Mouse (Mus musculus) lung, embryonic 15.5 days (tissue): Measurements from ENCODE around the gene Mrfap1. TPM values are rescaled to one million over a fixed set of nuclear protein-coding genes. Genes with fewer than 3 reads are reported as not detected.
"Not testable (repeated sequence)": the region's sequence is repeated elsewhere in the genome, so short reads cannot be mapped to it uniquely, and the experiment has no call there.

Source experiments
- ATAC-seq: fragments of 200-750 bp; cut with Nextera tagmentation; 2 replicates; pipeline ENCODE4 v1.8.0; 2017; ENCODE audit warnings: moderate number of reproducible peaks, borderline replicate concordance; ENCODE audit not compliant: low FRiP score, low TSS enrichment; ENCODE audit errors: extremely low read depth
- H3K27ac ChIP-seq: fragments of 300-500 bp; sonication (generic); 2 replicates; pipeline ENCODE4 v1.5.1; 2015; ENCODE audit warnings: moderate library complexity, mild to moderate bottlenecking, inconsistent platforms
- H3K27me3 ChIP-seq: fragments of 300-500 bp; sonication (generic); 2 replicates; pipeline ENCODE4 v1.6.1; 2015; ENCODE audit warnings: inconsistent platforms
- H3K36me3 ChIP-seq: fragments of 300-500 bp; sonication (generic); 2 replicates; pipeline ENCODE4 v1.6.1; 2015; ENCODE audit warnings: inconsistent platforms
- H3K4me1 ChIP-seq: fragments of 300-500 bp; sonication (generic); 2 replicates; pipeline ENCODE4 v1.6.1; 2015; ENCODE audit warnings: inconsistent platforms
- H3K4me2 ChIP-seq: fragments of 300-500 bp; sonication (generic); 2 replicates; pipeline ENCODE4 v1.6.1; 2015; ENCODE audit warnings: inconsistent platforms, mild to moderate bottlenecking, moderate library complexity
- H3K4me3 ChIP-seq: fragments of 300-500 bp; sonication (generic); 2 replicates; pipeline ENCODE4 v1.5.1; 2015; ENCODE audit warnings: mild to moderate bottlenecking, inconsistent platforms
- H3K9ac ChIP-seq: fragments of 300-500 bp; sonication (generic); 2 replicates; pipeline ENCODE4 v1.6.1; 2015; ENCODE audit warnings: inconsistent platforms
- H3K9me3 ChIP-seq: fragments of 300-500 bp; sonication (generic); 2 replicates; pipeline ENCODE4 v1.6.1; 2016; ENCODE audit warnings: inconsistent platforms
- WGBS: fragments of 180-500 bp; shearing (Covaris S2); methylation state at CpG from one replicate; pipeline ENCODE4 v1.1.7; 2015; 5-methylcytosine and 5-hydroxymethylcytosine counted together
- polyA plus RNA-seq: library from polyadenylated mRNA; unstranded; fragments of >200 nt; fragmentation: Nextera tagmentation; extraction: Ambion mirVana; gene quantifications from 2 replicates; pipeline ENCODE4 v1.2.1, GENCODE M21; 2015

Mrfap1 gene
- polyA plus RNA-seq, 1 experiment from 2014 or later = 476 TPM

DNA sequence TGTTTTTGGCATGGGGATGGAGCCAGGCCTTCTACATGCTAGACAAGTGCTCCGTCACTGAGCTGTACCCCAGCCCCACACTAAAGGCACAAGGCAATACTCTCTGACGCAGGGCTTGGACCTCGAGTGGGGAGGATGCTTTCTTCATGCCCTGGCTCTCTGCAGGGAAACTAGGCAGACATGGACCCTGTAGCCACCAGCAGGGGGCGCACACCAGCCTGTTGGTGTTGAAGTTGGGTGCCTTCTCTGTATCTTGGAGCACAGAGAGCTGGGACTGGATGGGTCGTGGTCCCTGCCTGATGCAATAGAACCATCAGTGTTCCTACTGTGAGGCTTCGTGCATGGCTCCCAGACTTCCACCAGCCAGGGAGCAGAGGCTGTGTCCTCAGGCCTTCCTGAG is 23.6 kb upstream of the Mrfap1 start:
- WGBS = 47% methylated on average over 6 of the region's 6 CpGs
- H3K9me3 ChIP-seq = no peaks in the 10 kb centered on the region
- no peaks in the 10 kb centered on the region for H3K36me3 ChIP-seq
- no peaks in the 10 kb centered on the region for H3K27me3 ChIP-seq
- no peak overlapping the region for H3K4me3 ChIP-seq
- H3K4me1 ChIP-seq = no peaks in the 10 kb centered on the region
- H3K4me2 ChIP-seq = no peak overlapping the region
- no peak overlapping the region for H3K27ac ChIP-seq
- no peak for ATAC-seq
- no peak overlapping the region for H3K9ac ChIP-seq

GRCm38 (mm10) chr5:36819742-36820141 is 23.2 kb upstream of the Mrfap1 start:
- no peak overlapping the region for H3K4me3 ChIP-seq
- H3K36me3 ChIP-seq = no peaks in the 10 kb centered on the region
- H3K27ac ChIP-seq = no peak overlapping the region
- ATAC-seq = no peak
- WGBS = 78% methylated on average over 5 of the region's 5 CpGs
- no peaks in the 10 kb centered on the region for H3K9me3 ChIP-seq
- H3K9ac ChIP-seq = no peak overlapping the region
- no peaks in the 10 kb centered on the region for H3K4me1 ChIP-seq
- no peak overlapping the region for H3K4me2 ChIP-seq
- H3K27me3 ChIP-seq = no peaks in the 10 kb centered on the region

GRCm38 (mm10) chr5:36817738-36818137 is 21.2 kb upstream of the Mrfap1 start:
- H3K4me3 ChIP-seq = no peak overlapping the region
- WGBS = 60% methylated on average over 3 of the region's 3 CpGs
- ATAC-seq = no peak

GRCm38 (mm10) chr5:36814554-36814953 is 18.0 kb upstream of the Mrfap1 start:
- no peaks in the 10 kb centered on the region for H3K27me3 ChIP-seq
- no peak for ATAC-seq
- WGBS = 64% methylated on average over 6 of the region's 6 CpGs

More at GRCm38 (mm10) chr5:36817738-36818137, 21.2 kb upstream of the Mrfap1 start:
- Histone ChIP-seq H3K27ac (no peak overlapping the region), H3K9ac (no peak overlapping the region), H3K9me3 (no peaks in the 10 kb centered on the region), H3K27me3 (no peaks in the 10 kb centered on the region), H3K36me3 (no peaks in the 10 kb centered on the region), H3K4me2 (no peak overlapping the region), H3K4me1 (no peaks in the 10 kb centered on the region)

GRCm38 (mm10) chr5:36811413-36811812 is 14.8 kb upstream of the Mrfap1 start:
- no peak for ATAC-seq
- WGBS = 25% methylated on average over 3 of the region's 3 CpGs
- Histone ChIP-seq H3K4me2 (no peak overlapping the region), H3K9me3 (no peaks in the 10 kb centered on the region), H3K36me3 (no peaks in the 10 kb centered on the region), H3K27ac (no peak overlapping the region), H3K4me1 (no peaks in the 10 kb centered on the region), H3K4me3 (no peak overlapping the region), H3K9ac (no peak overlapping the region), H3K27me3 (no peaks in the 10 kb centered on the region)

More at GRCm38 (mm10) chr5:36814554-36814953, 18.0 kb upstream of the Mrfap1 start:
- H3K9me3 ChIP-seq = no peaks in the 10 kb centered on the region
- no peak overlapping the region for H3K9ac ChIP-seq
- no peak overlapping the region for H3K4me3 ChIP-seq
- H3K4me2 ChIP-seq = no peak overlapping the region
- no peak overlapping the region for H3K27ac ChIP-seq
- H3K36me3 ChIP-seq = no peaks in the 10 kb centered on the region
- H3K4me1 ChIP-seq = no peaks in the 10 kb centered on the region

- H3K4me1 ChIP-seq = no peaks in the 10 kb centered on the region
- no peak overlapping the region for H3K4me3 ChIP-seq
- H3K9ac ChIP-seq = no peak overlapping the region
- 65% methylated on average over 3 of the region's 3 CpGs for WGBS
- H3K27ac ChIP-seq = no peak overlapping the region
- H3K36me3 ChIP-seq = no peaks in the 10 kb centered on the region
- H3K27me3 ChIP-seq = no peaks in the 10 kb centered on the region
- no peak overlapping the region for H3K4me2 ChIP-seq
- no peak for ATAC-seq
- no peaks in the 10 kb centered on the region for H3K9me3 ChIP-seq
Measured at GRCm38 (mm10) chr5:36810634-36811033, 14.1 kb upstream of the Mrfap1 start.

DNA sequence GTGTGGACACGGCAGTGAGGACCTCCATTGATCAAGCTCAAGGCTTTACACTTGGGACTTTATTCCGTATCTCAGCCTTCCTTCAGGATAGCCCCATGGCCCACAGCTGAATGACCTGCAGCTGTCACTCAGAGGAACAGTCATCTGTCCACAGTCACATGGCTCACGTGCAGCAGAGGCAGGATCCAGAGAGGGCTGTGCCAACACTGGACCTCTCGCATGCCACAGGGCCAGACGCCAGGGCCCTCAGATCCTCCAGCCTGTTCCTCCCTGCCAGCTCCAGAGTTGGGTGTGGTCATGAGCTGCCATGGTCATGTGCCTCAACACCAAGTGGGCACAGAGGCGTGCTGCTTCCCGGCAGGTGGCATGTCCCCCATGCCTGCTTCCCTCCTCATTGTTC is 12.6 kb upstream of the Mrfap1 start:
- no peak for ATAC-seq
- 80% methylated on average over 7 of the region's 7 CpGs for WGBS
- H3K9ac ChIP-seq = no peak overlapping the region
- H3K4me3 ChIP-seq = no peak overlapping the region
- no peak overlapping the region for H3K4me2 ChIP-seq
- no peaks in the 10 kb centered on the region for H3K27me3 ChIP-seq
- H3K36me3 ChIP-seq = no peaks in the 10 kb centered on the region
- H3K4me1 ChIP-seq = no peaks in the 10 kb centered on the region
- no peaks in the 10 kb centered on the region for H3K9me3 ChIP-seq
- H3K27ac ChIP-seq = no peak overlapping the region

GRCm38 (mm10) chr5:36807106-36807505 is 10.5 kb upstream of the Mrfap1 start:
- WGBS = 6% methylated on average over 4 of the region's 5 CpGs
- Histone ChIP-seq H3K4me3 (no peak overlapping the region), H3K9ac (no peak overlapping the region), H3K4me2 (no peak overlapping the region), H3K9me3 (no peaks in the 10 kb centered on the region), H3K27ac (no peak overlapping the region), H3K4me1 (no peaks in the 10 kb centered on the region), H3K27me3 (no peaks in the 10 kb centered on the region), H3K36me3 (no peaks in the 10 kb centered on the region)
- no peak for ATAC-seq

GRCm38 (mm10) chr5:36797291-36797690 is 719 bp upstream of the Mrfap1 start:
- Histone ChIP-seq H3K4me2 (peak overlapping the region; percentile 75), H3K27ac (0 out of 2 replicates have a peak overlapping the region, but pooled peaks have one; percentile 70), H3K9ac (peak overlapping the region; percentile 25), H3K4me3 (peak overlapping the region; percentile 67), H3K27me3 (no peaks in the 10 kb centered on the region), H3K36me3 (peaks cover 9% of the 10 kb centered on the region), H3K4me1 (peaks cover 10% of the 10 kb centered on the region), H3K9me3 (no peaks in the 10 kb centered on the region)
- ATAC-seq = no peak
- 48% methylated on average over 8 of the region's 8 CpGs for WGBS

GRCm38 (mm10) chr5:36795647-36796295 is 801 bp downstream of the Mrfap1 start:
- H3K36me3 ChIP-seq, H3K9me3 ChIP-seq, H3K27me3 ChIP-seq: not testable (repeated sequence)
- peaks cover 10% of the 10 kb centered on the region for H3K4me1 ChIP-seq
- H3K27ac ChIP-seq = peak overlapping the region; percentile 98
- H3K4me2 ChIP-seq = peak overlapping the region; percentile 75
- 1% methylated on average over 35 of the region's 37 CpGs for WGBS
- peak; percentile 51 for ATAC-seq
- peak overlapping the region; percentile 83 for H3K9ac ChIP-seq
- H3K4me3 ChIP-seq = peak overlapping the region; percentile 67

GRCm38 (mm10) chr5:36791861-36792260 is 4.7 kb downstream of the Mrfap1 start:
- no peaks in the 10 kb centered on the region for H3K9me3 ChIP-seq
- no peak overlapping the region for H3K9ac ChIP-seq
- 68% methylated on average over 9 of the region's 9 CpGs for WGBS
- no peak overlapping the region for H3K4me2 ChIP-seq
- no peaks in the 10 kb centered on the region for H3K27me3 ChIP-seq
- no peak for ATAC-seq
- peaks cover 9% of the 10 kb centered on the region for H3K36me3 ChIP-seq
- H3K27ac ChIP-seq = no peak overlapping the region
- H3K4me1 ChIP-seq = peaks cover 4% of the 10 kb centered on the region
- no peak overlapping the region for H3K4me3 ChIP-seq

GRCm38 (mm10) chr5:36786052-36786451 is 10.5 kb downstream of the Mrfap1 start:
- no peaks in the 10 kb centered on the region for H3K4me1 ChIP-seq
- no peaks in the 10 kb centered on the region for H3K9me3 ChIP-seq
- H3K36me3 ChIP-seq = no peaks in the 10 kb centered on the region
- no peak overlapping the region for H3K4me3 ChIP-seq
- no peak overlapping the region for H3K9ac ChIP-seq
- no peaks in the 10 kb centered on the region for H3K27me3 ChIP-seq
- no peak for ATAC-seq
- H3K27ac ChIP-seq = no peak overlapping the region
- H3K4me2 ChIP-seq = no peak overlapping the region
- 88% methylated on average over 5 of the region's 5 CpGs for WGBS

DNA sequence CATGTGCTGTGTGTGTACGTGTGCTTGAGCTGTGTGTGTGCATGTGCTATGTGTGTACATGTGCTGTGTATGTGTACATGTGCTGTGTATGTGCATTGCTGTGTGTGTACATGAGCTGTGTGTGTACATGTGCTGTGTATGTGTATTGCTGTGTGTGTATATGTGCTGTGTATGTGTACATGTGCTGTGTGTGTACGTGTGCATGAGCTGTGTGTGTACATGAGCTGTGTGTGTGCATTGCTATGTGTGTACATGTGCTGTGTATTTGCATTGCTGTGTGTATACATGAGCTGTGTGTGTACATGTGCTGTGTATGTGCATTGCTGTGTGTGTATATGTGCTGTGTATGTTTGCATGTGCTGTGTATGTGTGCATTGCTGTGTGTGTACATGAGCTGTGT is 17.1 kb downstream of the Mrfap1 start:
- ATAC-seq = no peak; the same call in 1 of the 2 replicates
- Histone ChIP-seq H3K4me2 (no peak overlapping the region), H3K27me3 (no peaks in the 10 kb centered on the region), H3K9me3 (no peaks in the 10 kb centered on the region), H3K9ac (no peak overlapping the region), H3K4me3 (no peak overlapping the region), H3K4me1 (no peaks in the 10 kb centered on the region), H3K27ac (no peak overlapping the region), H3K36me3 (no peaks in the 10 kb centered on the region)
- WGBS = 77% methylated on average over 2 of the region's 2 CpGs
